Mouse (Mus musculus) neural tube, embryonic 11.5 days (tissue): ENCODE measurements around the gene Stpg4. TPM values are rescaled to one million over a fixed set of nuclear protein-coding genes. Genes with fewer than 3 reads are reported as not detected.

ENCODE experiments used
- ATAC-seq: fragments of 200-750 bp; cut with Nextera tagmentation; 2 replicates; pipeline ENCODE4 v1.8.0; 2017; ENCODE audit warnings: moderate number of reproducible peaks, mild to moderate bottlenecking, moderate TSS enrichment, moderate library complexity; ENCODE audit not compliant: insufficient read depth, low FRiP score, low TSS enrichment
- DNase-seq: peaks from one replicate; pipeline ENCODE4 v3.0.0-alpha.2; 2015; ENCODE audit warnings: low spot score
- H3K27ac ChIP-seq: fragments of 300-500 bp; sonication (generic); 2 replicates; pipeline ENCODE4 v1.5.1; 2014; ENCODE audit warnings: low read depth, mild to moderate bottlenecking, low read length
- H3K27me3 ChIP-seq: fragments of 300-500 bp; sonication (generic); 2 replicates; pipeline ENCODE4 v1.6.1; 2014; ENCODE audit warnings: mild to moderate bottlenecking, low read length, mixed read lengths; ENCODE audit not compliant: control insufficient read depth, insufficient read depth
- H3K36me3 ChIP-seq: fragments of 300-500 bp; sonication (generic); 2 replicates; pipeline ENCODE4 v1.6.1; 2014; ENCODE audit warnings: mild to moderate bottlenecking, low read length, moderate library complexity, mixed read lengths; ENCODE audit not compliant: control insufficient read depth, insufficient read depth
- H3K4me1 ChIP-seq: fragments of 300-500 bp; sonication (generic); 2 replicates; pipeline ENCODE4 v1.6.1; 2014; ENCODE audit warnings: low read length, mixed read lengths; ENCODE audit not compliant: control insufficient read depth, insufficient read depth
- H3K4me2 ChIP-seq: fragments of 300-500 bp; sonication (generic); 2 replicates; pipeline ENCODE4 v1.6.1; 2014; ENCODE audit warnings: low read depth, mild to moderate bottlenecking, moderate library complexity
- H3K4me3 ChIP-seq: fragments of 300-500 bp; sonication (generic); 2 replicates; pipeline ENCODE4 v1.5.1; 2014; ENCODE audit warnings: low read depth, low read length
- H3K9ac ChIP-seq: fragments of 300-500 bp; sonication (generic); 2 replicates; pipeline ENCODE4 v1.6.1; 2014; ENCODE audit warnings: mild to moderate bottlenecking, low read length
- H3K9me3 ChIP-seq: fragments of 300-500 bp; sonication (generic); 2 replicates; pipeline ENCODE4 v1.6.1; 2016; ENCODE audit warnings: low read length; ENCODE audit not compliant: control insufficient read depth
- WGBS: fragments of 180-500 bp; shearing (Covaris S2); extraction: QIAGEN DNeasy Blood & Tissue Kit; methylation state at CpG from one replicate; pipeline ENCODE4 v1.1.7; 2014; 5-methylcytosine and 5-hydroxymethylcytosine counted together
- polyA plus RNA-seq: library from polyadenylated mRNA; unstranded; fragments of >200 nt; fragmentation: Nextera tagmentation; extraction: Ambion mirVana; gene quantifications from 2 replicates; pipeline ENCODE4 v1.2.1, GENCODE M21; 2014

The Stpg4 gene
- polyA plus RNA-seq, 1 experiment from 2014 or later: not detected

- Histone ChIP-seq H3K9ac (no peak overlapping the region), H3K4me3 (no peak overlapping the region), H3K36me3 (no peaks in the 10 kb centered on the region), H3K27me3 (no peaks in the 10 kb centered on the region), H3K4me1 (peaks cover 20% of the 10 kb centered on the region), H3K9me3 (no peaks in the 10 kb centered on the region), H3K4me2 (no peak overlapping the region), H3K27ac (no peak overlapping the region)
- ATAC-seq: no peak
- 83% methylated on average over 8 of the region's 8 CpGs for WGBS
- no peak for DNase-seq
These were observed 73.7 kb downstream of the Stpg4 start for GRCm38 (mm10) chr17:87353745-87354320.

GRCm38 (mm10) chr17:87352898-87353225, 74.7 kb downstream of the Stpg4 start:
- Histone ChIP-seq H3K36me3 (no peaks in the 10 kb centered on the region), H3K4me2 (no peak overlapping the region), H3K9ac (no peak overlapping the region; the same call in 1 of the 2 replicates), H3K4me1 (peaks cover 20% of the 10 kb centered on the region), H3K4me3 (no peak overlapping the region), H3K27me3 (no peaks in the 10 kb centered on the region), H3K9me3 (no peaks in the 10 kb centered on the region), H3K27ac (no peak overlapping the region)
- ATAC-seq (no peak), DNase-seq (no peak)
- WGBS: 41% methylated on average over 1 of the region's 1 CpGs

GRCm38 (mm10) chr17:87352106-87352897, 75.2 kb downstream of the Stpg4 start:
- peak; percentile 71; the same call in 1 of the 2 replicates for ATAC-seq

GRCm38 (mm10) chr17:87351241-87352105, 76.1 kb downstream of the Stpg4 start:
- Histone ChIP-seq H3K36me3 (no peaks in the 10 kb centered on the region), H3K27me3 (no peaks in the 10 kb centered on the region), H3K4me3 (no peak overlapping the region), H3K27ac (no peak overlapping the region), H3K9me3 (no peaks in the 10 kb centered on the region), H3K9ac (no peak overlapping the region), H3K4me2 (no peak overlapping the region), H3K4me1 (peaks cover 20% of the 10 kb centered on the region)
- no peak for DNase-seq
- 40% methylated on average over 20 of the region's 20 CpGs for WGBS
- no peak for ATAC-seq

More at GRCm38 (mm10) chr17:87352106-87352897, 75.2 kb downstream of the Stpg4 start:
- no peak overlapping the region; the same call in 1 of the 2 replicates for H3K9ac ChIP-seq
- DNase-seq: no peak
- no peaks in the 10 kb centered on the region for H3K9me3 ChIP-seq
- H3K36me3 ChIP-seq: no peaks in the 10 kb centered on the region
- H3K27me3 ChIP-seq: no peaks in the 10 kb centered on the region
- no peak overlapping the region for H3K4me3 ChIP-seq
- no peak overlapping the region for H3K4me2 ChIP-seq
- H3K27ac ChIP-seq: no peak overlapping the region
- H3K4me1 ChIP-seq: peaks cover 20% of the 10 kb centered on the region
- 16% methylated on average over 16 of the region's 16 CpGs for WGBS

GRCm38 (mm10) chr17:87350471-87351240, 76.9 kb downstream of the Stpg4 start:
- no peak overlapping the region for H3K4me2 ChIP-seq
- WGBS: 48% methylated on average over 13 of the region's 13 CpGs
- no peaks in the 10 kb centered on the region for H3K27me3 ChIP-seq
- H3K9ac ChIP-seq: no peak overlapping the region
- ATAC-seq (no peak), DNase-seq (no peak)
- no peak overlapping the region for H3K27ac ChIP-seq
- H3K4me1 ChIP-seq: peaks cover 20% of the 10 kb centered on the region
- H3K9me3 ChIP-seq: no peaks in the 10 kb centered on the region
- H3K4me3 ChIP-seq: no peak overlapping the region
- no peaks in the 10 kb centered on the region for H3K36me3 ChIP-seq

- H3K4me2 ChIP-seq: no peak overlapping the region
- H3K4me3 ChIP-seq: no peak overlapping the region
- H3K9me3 ChIP-seq: no peaks in the 10 kb centered on the region
- DNase-seq: no peak
- H3K4me1 ChIP-seq: peaks cover 23% of the 10 kb centered on the region
- H3K36me3 ChIP-seq: no peaks in the 10 kb centered on the region
- no peak overlapping the region for H3K27ac ChIP-seq
- no peak for ATAC-seq
- H3K9ac ChIP-seq: no peak overlapping the region
- no peaks in the 10 kb centered on the region for H3K27me3 ChIP-seq
- WGBS: 55% methylated on average over 9 of the region's 9 CpGs
These were observed 78.0 kb downstream of the Stpg4 start for GRCm38 (mm10) chr17:87349575-87349974.

- Histone ChIP-seq H3K4me1 (peaks cover 23% of the 10 kb centered on the region), H3K9me3 (no peaks in the 10 kb centered on the region), H3K4me2 (no peak overlapping the region), H3K27me3 (no peaks in the 10 kb centered on the region), H3K27ac (no peak overlapping the region), H3K4me3 (no peak overlapping the region), H3K36me3 (no peaks in the 10 kb centered on the region), H3K9ac (no peak overlapping the region)
- ATAC-seq (no peak), DNase-seq (no peak)
- 21% methylated on average over 9 of the region's 9 CpGs for WGBS
These were observed 78.5 kb downstream of the Stpg4 start for GRCm38 (mm10) chr17:87349069-87349468.

GRCm38 (mm10) chr17:87348353-87348752, 79.2 kb downstream of the Stpg4 start:
- Histone ChIP-seq H3K4me3 (no peak overlapping the region), H3K9me3 (no peaks in the 10 kb centered on the region), H3K27me3 (no peaks in the 10 kb centered on the region), H3K4me1 (peaks cover 23% of the 10 kb centered on the region), H3K9ac (no peak overlapping the region), H3K36me3 (no peaks in the 10 kb centered on the region), H3K27ac (no peak overlapping the region), H3K4me2 (no peak overlapping the region)
- 45% methylated on average over 9 of the region's 9 CpGs for WGBS
- ATAC-seq: no peak
- no peak for DNase-seq
